Mouse (Mus musculus) urinary bladder, postnatal 25 days (tissue): ENCODE measurements around the gene Cfdp1.

Experiments
- DNase-seq: peaks from one replicate; pipeline ENCODE4 v3.0.0; 2022; ENCODE audit warnings: low spot score

Gene Cfdp1

DNA sequence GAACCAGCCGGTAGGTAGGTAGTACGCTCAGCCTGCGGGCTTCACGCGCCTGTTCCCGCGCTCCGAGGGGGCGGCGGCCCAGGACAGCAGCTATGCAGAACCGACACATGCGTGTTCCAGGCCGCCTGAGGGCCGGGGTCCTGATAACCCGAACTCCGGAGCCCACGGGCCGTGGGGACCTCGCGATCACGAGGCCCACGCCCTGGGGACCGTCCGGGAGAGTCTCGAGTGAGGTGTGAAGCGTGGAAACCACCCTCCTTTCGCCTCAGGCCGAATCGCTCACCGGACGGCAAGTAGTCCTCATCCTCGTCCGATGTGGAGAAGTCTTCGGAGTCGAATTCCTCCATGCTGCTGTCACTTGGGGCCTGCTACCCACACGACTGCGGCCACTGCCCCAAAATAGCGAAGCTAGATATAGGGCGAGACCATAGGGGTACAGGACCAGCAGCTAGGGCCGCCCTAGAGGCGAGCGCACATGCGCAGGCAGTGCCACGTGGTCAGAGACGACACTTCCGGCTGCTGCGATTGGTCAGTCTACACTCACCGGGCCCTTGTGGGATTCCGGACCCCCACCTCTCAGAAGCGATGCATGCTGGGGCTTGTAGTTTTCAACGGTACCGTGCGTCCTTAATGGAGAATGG is at the start of gene Cfdp1:
Gene Cfdp1 (minus strand): TSS at position 431 of the 641 bp plus-strand sequence.
- peak; percentile 91 for DNase-seq

DNA sequence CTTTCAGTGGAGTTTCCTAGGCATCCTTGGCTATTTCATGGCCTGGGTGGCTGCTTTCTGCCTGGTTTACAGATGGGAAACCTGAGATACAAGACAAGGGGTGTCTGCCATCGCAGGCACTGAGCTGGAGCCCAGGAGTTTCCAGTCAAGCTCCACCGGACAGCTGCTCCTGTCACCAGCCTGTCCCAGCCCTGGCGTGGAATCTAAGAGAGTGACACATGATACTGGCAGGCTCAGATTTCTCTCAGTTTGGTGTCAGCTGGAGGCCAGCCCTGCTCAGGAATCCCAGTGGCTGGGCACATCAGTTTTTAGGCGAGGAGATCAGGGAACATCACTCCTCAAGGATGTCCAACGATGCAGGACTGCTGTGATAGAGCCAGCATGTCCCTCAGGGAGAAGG is 48.0 kb upstream of the Cfdp1 start:
- no peak for DNase-seq

DNA sequence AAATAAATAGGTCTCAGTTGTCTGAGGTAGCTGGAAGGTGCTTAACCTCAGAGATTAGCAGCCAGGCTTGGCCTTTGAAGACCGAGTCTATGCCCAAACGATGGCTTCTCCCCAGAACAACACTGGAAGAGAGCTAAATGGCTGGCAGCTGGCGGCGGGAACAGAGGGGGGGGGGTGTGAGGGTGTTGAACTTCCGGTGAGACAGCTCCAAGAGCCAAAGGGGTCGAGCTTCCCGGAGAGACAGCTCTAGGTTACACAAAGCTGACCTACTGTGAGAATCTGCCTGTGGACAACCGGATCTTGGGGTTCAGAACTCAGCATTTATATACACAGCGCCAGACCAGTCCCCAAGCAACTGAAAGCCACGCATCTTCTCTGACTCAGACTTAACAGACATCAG is 44.5 kb upstream of the Cfdp1 start:
- DNase-seq = no peak

DNA sequence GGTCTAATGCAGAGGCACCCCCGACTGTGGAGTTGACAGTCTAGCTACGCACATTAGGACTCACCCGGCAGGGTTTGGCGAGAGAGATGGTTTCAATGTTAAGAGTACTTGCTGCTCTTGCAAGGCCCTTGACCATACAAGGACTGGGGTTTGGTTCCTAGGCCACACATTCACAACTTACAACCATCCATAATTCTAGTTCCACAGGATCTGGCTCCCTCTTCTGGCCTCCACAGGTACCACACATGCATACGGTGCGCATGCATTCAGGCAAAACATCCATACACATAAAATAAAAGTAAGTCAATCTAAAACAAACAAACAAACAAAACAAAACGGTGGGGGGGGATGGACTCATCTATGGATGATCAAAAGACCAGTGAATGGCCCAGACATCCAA is 40.9 kb upstream of the Cfdp1 start:
- DNase-seq = no peak

DNA sequence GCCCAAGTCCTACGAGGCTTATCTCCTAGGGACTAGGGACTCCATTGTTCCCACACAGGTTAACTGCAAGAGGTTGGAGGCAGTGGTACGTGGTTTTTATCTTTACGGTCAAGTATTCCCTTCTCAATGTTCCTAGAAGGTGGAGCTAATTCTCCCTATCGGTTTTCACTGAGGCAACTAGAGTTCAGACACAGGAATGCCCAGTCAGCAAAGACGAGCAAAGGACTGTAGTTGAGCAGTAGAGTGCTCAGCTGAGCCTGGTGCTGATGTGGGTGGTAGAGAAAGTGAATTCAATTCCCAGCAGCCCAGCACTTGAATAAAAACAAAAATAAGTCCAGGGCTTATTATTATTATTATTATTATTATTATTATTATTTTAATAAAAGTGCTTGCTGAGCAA is 38.5 kb upstream of the Cfdp1 start:
- no peak for DNase-seq

DNA sequence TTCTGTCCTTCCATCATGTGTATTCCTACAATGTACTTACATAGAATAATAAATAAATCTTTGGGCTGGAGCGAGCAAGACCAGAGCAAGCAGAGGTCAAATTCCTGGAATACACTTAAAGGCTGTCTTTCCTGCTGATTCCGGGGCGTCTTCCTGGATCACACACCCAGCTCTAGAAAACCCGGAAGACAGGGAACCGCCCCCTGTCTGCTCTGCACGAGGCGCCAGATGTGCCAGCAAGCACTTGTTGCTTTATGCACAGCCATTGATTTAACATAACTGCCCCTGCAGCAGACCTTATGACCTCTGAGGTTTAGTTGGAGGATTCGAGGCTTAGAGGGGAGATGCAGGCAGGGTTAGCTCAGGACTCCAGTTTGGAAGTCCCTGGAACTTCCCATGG is 37.9 kb upstream of the Cfdp1 start:
- DNase-seq = no peak

DNA sequence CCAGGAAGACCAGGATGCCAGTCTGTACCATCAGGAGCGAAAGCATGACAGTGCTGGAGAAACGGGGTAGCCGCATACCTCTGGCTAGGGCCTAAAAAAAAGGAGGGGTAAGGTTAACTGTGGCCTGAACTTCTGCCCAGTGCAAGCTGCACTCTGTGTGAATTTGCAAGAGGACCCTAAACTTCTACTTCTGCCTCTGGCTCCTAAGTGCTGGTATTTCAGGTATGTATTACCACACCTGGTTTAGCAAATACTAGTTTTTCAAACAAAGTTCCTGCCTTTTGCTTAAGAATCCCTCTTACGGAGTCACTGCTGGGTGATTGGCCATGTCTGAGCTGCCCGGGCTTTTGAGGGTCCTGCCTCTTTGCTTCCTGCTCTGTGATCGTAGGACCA is 36.8 kb upstream of the Cfdp1 start:
- DNase-seq = no peak

DNA sequence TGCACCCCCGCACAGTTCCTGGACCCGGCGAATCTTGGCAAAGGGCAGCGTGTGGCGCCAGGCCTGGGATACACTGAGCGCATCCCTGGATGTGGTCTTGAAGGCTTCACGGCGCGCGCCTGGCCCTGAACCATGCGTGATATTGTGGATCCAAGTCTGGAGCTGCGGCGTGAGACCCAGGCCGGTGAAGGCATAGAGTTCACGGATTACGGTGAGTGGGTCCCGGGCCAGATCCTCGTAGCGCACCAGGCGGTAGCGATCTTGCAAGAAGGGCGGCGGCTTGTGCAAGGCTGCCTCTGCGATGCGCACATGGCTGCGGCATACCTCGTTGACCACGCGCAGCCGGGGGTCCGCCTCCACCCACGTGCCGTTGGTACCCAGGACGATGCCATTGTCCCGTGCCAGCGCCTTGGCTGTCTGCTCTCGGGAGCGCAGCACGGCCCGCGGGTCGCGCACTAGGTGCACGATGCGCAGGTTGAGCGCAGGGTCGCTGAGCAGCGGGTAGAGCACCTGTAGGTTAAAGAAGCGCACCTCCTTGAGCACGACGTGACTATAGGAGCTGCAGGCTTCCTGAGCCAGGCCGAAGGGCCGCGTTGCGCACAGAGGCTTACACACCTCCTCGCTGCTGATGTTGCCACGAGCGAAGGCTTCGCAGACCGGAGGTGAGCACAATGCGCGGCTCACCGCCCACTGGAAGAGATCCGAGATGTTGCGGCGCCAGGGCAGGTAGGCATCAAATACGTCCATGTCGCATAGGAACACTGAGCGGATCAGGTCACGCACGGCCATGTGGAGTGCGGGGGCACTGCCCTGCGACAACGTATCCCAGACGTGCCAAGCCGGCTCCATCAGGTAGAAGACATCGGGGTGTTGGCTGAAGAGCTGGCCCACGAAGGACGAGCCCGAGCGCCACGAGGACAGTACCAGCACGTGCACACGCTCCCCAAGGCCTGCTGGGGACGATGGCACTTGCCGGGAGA is 36.1 kb upstream of the Cfdp1 start:
- no peak for DNase-seq

DNA sequence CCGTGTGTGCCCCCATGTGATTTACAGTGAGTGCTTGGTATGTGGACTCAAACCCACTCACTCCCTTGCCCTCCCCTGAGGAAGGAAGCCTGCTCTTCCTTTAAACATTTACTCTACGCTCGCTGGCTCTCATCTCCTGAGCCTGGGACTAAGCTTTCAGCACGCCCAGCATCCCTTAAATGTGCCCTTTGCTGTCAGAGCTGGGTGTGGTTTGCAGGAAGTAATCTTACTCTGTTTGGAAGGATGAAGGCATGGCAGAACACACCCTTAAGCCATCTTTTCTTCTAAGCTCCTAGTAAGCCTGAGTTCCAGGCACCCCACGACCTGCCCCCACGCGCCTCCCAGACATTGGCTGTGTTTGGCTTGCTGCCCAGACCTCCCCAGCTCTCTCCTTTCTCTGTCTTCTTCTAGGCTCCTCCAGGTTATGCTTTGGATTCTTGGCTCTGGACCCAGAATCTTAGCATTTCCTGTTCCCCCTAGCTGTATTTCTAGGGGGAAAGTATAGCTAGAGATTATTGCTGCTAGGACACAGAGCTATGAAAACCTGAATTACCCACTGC is 34.1 kb upstream of the Cfdp1 start:
- no peak for DNase-seq

DNA sequence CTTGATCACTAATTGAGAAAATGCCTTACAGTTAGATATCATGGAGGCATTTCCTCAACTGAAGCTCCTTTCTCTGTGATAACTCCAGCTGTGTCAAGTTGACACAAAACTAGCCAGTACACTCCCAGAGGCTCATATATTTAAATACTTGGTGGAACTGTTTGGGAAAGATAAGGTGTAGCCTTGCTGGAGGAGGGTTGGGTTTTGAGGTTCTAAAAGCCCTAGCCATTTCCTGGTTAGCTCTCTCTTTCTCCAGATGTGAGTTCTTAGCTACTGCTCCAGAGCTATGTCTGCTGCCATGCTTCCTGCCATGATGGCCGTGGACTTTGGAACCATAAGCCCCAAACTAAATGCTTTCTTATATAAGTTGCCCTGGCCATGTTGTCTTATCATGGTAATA is 33.4 kb upstream of the Cfdp1 start:
- DNase-seq = no peak

DNA sequence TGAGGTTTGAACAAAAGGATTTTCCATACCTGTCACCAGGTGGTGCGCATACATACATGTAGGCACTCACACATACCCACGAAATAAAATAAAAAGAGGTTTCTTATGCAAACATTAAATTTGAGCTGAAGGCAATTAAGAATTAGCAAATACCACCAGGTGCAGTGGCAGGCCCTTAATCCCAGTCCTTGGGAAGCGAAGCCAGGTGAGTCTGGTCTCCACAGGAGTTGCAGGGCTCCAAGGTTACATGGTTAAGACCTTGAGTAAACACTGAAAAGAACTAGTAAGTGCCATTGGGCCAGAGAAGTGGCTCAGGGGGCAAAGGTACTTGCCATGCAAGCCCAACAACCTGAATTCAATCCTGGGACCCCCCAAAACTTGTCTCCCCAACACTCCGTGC is 29.5 kb upstream of the Cfdp1 start:
- no peak for DNase-seq

DNA sequence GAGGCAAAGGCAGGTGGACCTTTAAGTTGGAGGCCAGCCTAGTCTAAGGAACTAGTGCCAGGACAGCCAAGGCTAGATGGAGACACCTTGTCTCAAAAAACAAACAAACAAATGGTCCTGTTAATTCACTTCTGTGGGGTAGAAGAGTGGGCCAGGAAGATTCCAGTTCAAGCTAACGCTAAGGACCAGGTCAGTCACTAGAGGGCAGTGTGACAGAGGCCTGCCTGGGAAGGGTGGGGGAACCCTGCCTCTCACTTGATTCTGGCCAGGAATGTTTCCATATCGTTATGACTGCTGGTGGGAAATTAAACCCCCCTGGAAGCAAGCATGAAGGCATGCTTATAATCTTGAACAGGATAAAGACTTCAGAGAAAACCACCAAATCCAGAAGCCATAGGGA is 27.5 kb upstream of the Cfdp1 start:
- DNase-seq = peak; percentile 50

DNA sequence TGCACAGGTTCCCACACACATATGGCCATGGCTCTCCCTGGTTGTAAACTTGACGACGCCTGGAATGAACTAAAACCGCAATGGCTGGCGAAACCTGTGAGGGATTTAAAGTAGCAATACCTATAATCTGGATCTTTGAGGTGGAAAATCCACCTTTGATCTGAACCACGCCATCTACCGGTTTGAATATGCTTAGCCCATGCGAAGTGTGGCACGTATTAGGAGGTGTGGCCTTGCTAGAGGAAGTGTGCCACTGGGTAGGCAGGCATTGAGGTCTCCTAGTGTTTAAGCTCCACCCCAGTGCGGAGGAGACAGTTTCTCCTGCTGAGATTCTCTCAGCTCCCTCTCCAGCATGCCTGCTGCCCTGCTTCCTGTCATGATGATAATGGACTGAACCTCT is 23.6 kb upstream of the Cfdp1 start:
- DNase-seq = no peak

DNA sequence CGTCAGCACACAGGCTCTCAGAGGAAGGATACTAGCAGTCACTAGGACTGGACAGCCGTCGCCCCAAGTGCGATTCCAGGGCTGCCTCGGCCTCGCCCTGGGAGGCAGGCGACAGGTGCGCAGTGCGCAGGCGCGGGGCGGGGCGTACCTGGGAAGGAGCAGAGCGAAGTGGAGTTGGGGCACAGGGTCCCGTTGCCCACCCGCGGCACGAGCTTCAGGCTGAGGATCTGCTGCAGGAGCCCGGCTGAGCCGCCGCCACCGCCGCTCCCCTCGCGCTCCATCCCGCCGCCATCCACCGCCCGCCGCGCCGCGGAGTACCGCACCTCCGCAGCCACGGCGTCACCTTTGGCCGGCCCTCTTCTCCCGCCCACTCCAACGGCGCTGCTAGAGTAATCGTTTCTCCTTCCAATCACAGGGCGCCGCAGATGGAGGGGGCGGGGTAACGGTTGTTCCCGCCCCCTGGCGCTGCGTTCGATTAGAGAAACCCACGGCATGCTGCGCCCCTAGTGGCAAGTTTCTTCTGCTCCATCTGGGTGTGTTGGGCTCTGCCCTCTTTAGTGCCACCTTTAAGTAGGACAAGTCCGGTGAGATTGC is 22.4 kb upstream of the Cfdp1 start, which contains the start of gene Tmem170:
Gene Tmem170 (minus strand): TSS at position 396 of the 594 bp plus-strand sequence.
- DNase-seq = peak; percentile 97

DNA sequence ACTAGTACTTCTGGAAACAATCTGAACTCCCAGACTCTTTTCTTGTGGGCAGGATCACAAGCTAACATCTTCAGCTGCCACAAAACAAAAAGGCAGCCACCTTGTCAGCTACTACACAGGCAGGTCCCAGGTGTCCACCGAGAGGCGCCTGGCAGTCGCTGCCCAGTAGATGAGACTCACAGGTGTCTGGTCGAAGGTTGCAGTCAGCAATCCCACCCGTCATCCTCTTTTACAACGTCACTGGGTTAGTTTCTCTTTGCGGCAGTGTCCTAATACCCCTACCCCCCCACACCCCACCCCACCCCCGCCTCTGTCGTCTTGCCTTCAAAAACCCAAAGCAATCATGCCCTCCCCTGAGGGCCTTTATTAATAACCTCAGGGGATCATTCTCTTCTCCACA is 21.7 kb upstream of the Cfdp1 start:
- DNase-seq = no peak

DNA sequence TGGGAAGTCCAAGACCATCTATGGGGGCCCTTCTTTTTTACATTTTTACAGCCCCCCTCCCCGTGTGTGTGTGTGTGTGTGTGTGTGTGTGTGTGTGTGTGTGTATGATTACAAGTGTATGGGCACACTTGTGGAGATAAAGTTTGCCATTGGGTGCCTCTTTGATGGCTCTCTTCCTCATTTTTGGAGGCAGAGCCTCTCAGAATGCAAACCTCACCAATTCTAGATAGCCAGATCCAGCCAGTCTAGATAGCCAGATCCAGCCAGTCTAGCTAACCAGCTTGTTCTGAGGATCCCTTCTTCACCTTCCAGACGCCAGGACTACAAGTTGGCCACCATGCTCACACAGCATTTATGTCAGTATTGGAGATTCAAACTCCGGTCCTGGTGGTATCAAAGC is 17.2 kb upstream of the Cfdp1 start:
- no peak for DNase-seq

DNA sequence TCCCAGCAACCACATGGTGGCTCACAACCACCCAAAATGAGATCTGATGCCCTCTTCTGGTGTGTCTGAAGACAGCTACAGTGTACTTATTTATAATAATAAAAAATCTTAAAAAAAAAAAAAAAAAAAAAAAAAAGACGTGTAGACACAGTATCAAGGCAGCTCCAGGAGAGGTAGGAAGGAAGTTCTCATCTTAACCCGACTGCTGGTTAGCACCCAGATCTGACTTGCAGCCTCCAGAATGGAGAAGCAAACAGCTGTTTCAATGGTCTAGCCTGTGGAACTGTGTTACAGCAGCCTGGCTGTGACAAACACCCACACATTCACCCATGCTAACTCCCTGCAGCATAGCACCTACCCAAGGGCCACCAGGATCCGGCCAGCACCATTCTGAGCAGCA is 16.3 kb upstream of the Cfdp1 start:
- no peak for DNase-seq

DNA sequence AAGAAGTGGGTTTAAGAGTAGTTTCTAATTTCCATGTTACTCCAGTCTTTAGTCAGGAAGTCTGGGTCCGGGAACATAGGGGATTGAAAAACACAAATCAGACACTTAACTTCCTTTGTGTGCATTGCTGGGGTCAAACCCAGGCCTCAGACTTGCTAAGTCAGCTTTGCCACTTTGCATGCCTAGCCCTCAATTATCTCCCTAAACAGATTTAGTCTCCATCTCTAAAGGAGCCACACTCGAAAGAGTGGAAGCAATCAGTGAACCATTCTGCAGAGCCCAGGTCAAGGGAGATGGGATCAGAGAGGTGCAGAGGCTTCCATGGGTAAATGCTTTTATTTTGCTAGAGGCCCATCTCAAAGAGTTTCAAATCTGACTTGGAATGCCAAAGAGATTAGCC is 14.6 kb upstream of the Cfdp1 start:
- DNase-seq = no peak

DNA sequence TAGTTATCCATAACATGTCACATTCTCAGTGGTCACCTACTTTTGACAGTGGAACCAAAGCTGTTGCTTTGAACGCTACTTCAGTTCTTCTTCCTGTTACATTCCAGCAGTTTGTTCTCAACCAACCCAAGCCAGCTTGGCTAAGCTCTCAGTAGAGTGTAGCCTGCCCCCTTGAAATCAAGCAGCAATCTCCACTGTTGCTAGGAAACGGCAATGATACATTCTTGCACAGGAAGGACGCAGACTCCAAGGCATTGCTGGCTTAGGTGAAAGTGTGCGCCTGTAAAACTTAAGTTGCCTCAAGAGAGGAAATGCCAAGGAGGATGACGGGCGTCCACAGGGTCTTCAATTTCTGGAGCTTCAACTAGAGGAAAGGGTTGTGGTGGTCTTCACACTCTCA is 11.8 kb upstream of the Cfdp1 start:
- DNase-seq = no peak

DNA sequence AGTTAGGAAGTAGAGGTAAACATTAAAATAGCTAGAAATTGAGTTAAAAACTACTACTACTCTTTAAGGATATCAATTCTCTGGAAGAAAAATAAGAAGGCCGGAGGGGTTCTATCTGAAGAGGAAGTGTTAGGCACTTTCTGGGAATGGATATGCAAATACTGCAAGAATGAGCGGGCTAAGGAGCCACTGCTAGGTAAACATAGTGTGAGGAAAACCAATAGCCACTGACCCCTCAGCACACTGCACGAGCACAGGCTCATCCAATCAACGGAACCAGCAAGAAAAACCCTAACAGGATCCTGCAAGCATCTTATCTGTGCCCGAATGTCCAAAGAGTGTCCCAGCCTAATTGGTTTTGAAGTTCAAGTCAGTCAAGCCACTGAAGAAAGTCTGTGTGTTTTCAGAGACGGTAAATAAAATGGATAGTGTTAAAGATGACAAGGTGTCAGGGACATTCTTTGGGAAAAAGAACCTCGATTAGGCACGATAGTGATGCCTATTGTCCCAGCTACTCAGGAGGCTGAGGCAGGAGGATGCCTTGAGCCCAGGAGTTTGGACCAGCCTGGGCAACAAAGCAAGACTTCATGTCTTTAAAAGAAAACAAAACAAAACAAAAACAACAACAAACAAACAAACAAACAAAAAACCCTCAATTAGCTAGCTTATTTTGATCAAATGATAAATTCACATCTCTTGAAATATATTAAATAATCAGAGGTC is 11.2 kb upstream of the Cfdp1 start:
- DNase-seq = no peak

DNA sequence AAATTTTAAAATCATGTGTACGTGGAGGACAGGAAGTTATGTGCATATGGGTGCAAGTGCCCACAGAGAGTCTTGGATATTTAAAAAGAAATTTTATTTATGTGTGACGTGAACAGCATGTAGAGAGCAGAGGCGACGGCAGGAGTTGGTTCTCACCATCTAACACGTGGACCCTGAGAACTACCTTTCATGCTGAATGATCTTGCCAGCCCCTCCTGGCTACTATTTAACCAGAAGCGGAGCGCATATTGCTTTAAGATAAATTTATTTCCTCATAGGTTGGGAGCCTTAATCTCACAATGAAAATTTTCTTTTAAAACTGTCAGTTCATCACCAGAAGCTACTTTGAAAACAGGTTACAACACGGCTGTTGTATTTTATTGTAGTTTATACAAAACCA is 10.6 kb upstream of the Cfdp1 start:
- DNase-seq = no peak

DNA sequence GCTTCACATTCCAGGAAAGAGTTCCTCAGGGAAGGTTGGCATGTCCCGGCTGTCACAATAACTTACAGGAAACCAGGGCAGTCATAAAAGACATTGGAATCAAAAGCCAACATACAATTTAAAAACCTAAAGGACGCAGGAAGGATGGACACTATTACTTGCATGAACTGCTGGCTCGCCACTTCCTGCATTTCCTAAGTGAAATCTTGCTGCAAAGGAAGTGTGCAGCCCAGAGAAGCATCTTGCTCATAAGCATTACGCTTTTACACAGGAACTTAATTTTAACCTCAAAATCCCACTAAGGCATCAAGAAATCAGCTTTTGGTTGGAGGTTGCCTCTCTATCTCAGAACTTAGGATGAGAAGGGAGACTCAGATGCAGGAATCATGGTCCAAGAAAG is 9.2 kb upstream of the Cfdp1 start:
- no peak for DNase-seq
